14 mouse cellular contexts compared by ENCODE assay signal in the genomic region with DNA sequence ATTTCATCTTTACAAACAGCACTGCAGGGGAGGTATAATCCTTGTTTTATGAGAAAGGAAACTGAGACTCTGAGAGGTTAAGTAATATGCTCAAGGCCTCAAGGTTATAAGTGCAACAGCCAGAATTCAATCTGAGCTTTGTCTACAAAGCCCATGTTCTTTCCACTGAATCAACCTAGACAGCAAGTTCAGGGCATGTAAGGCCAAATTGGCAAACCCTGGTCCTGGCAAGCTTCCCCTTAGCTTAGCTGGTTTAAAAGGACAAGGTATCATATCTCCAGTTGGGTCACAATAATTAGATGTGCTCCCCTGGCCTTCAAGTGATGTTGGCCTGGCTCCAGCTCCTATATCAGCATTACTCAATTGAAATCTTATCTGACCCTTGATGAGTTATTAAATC.
DNase-seq lines count a peak whose midpoint lies in the region; ATAC-seq lines count a peak whose summit lies in the region.
"Had no signal": no experiment of that assay in that cellular context is flagged by ENCODE, and none has a peak within 500 bp of the region (broad histone marks: within the 10 kb centered on the region; RNA-seq: fewer than 3 reads in every experiment).

No protein-coding gene starts in this region.

- H3K27ac ChIP-seq in embryonic facial prominence, embryonic 14.5 days (replicated peaks; ENCODE audit: low read depth, low read length): no peak overlapping the region
- H3K27ac ChIP-seq: intestine, embryonic 15.5 days; limb, embryonic 12.5 days had no signal

- peak; percentile 1 for DNase-seq in lung, postnatal 25 days (ENCODE audit: low spot score)
- no peak for DNase-seq in lung, postnatal 36 days
- DNase-seq in embryonic facial prominence, embryonic 14.5 days (ENCODE audit: low spot score): peak; percentile 78
- DNase-seq in heart, adult 8-10 months (ENCODE audit: low spot score): peak; percentile 69
- DNase-seq in urinary bladder, postnatal 14 days (ENCODE audit: low spot score): no peak
- DNase-seq in spleen, adult 12 weeks (ENCODE audit: low spot score): no peak
- DNase-seq in adipocyte (ENCODE audit: low spot score): no peak
- DNase-seq: cerebellum, adult 9-11 months; kidney, postnatal 14 days; layer of hippocampus, postnatal 36 days; right cerebral cortex, postnatal 14 days had no signal

- H3K4me2 ChIP-seq in embryonic facial prominence, embryonic 14.5 days (ENCODE audit: low read depth, low read length): no peak overlapping the region
- H3K4me2 ChIP-seq: intestine, embryonic 15.5 days; limb, embryonic 12.5 days had no signal

- no peaks in the 10 kb centered on the region for H3K4me1 ChIP-seq in embryonic facial prominence, embryonic 14.5 days (ENCODE audit: control insufficient read depth, insufficient read depth, low read length)
- H3K4me1 ChIP-seq: intestine, embryonic 15.5 days had no signal

- peak; percentile 37; the same call in 1 of the 2 replicates for ATAC-seq in embryonic facial prominence, embryonic 14.5 days (ENCODE audit: low read depth)
- ATAC-seq: intestine, embryonic 15.5 days had no signal

- no peaks in the 10 kb centered on the region for H3K27me3 ChIP-seq in embryonic facial prominence, embryonic 14.5 days (replicated peaks; ENCODE audit: control insufficient read depth, insufficient read depth, low read length)
- H3K27me3 ChIP-seq: CH12.LX; intestine, embryonic 15.5 days; limb, embryonic 12.5 days had no signal

- H3K36me3 ChIP-seq in embryonic facial prominence, embryonic 14.5 days (ENCODE audit: control insufficient read depth, insufficient read depth, low read length): no peaks in the 10 kb centered on the region
- H3K36me3 ChIP-seq: intestine, embryonic 15.5 days; limb, embryonic 12.5 days had no signal

- no peaks in the 10 kb centered on the region for H3K9me3 ChIP-seq in embryonic facial prominence, embryonic 14.5 days (ENCODE audit: control insufficient read depth, low read length)
- H3K9me3 ChIP-seq: intestine, embryonic 15.5 days; limb, embryonic 12.5 days had no signal

- no peak overlapping the region for H3K9ac ChIP-seq in embryonic facial prominence, embryonic 14.5 days (ENCODE audit: low read depth, low read length)
- H3K9ac ChIP-seq: intestine, embryonic 15.5 days; limb, embryonic 12.5 days had no signal

- no peak overlapping the region for H3K4me3 ChIP-seq in embryonic facial prominence, embryonic 14.5 days (ENCODE audit: low read depth, low read length)
- H3K4me3 ChIP-seq: intestine, embryonic 15.5 days; limb, embryonic 12.5 days had no signal

Comparison
In these comparisons a context has a peak if more than half of its experiments do, and no peak if none do; other contexts are left out.
1. DNase-seq: peak in lung, postnatal 25 days (single experiment), embryonic facial prominence, embryonic 14.5 days (single experiment) and heart, adult 8-10 months (single experiment); none in lung, postnatal 36 days (single experiment), urinary bladder, postnatal 14 days (single experiment), spleen, adult 12 weeks (single experiment) and adipocyte (single experiment).